8 mouse cellular contexts compared by ENCODE assay signal in the genomic region with DNA sequence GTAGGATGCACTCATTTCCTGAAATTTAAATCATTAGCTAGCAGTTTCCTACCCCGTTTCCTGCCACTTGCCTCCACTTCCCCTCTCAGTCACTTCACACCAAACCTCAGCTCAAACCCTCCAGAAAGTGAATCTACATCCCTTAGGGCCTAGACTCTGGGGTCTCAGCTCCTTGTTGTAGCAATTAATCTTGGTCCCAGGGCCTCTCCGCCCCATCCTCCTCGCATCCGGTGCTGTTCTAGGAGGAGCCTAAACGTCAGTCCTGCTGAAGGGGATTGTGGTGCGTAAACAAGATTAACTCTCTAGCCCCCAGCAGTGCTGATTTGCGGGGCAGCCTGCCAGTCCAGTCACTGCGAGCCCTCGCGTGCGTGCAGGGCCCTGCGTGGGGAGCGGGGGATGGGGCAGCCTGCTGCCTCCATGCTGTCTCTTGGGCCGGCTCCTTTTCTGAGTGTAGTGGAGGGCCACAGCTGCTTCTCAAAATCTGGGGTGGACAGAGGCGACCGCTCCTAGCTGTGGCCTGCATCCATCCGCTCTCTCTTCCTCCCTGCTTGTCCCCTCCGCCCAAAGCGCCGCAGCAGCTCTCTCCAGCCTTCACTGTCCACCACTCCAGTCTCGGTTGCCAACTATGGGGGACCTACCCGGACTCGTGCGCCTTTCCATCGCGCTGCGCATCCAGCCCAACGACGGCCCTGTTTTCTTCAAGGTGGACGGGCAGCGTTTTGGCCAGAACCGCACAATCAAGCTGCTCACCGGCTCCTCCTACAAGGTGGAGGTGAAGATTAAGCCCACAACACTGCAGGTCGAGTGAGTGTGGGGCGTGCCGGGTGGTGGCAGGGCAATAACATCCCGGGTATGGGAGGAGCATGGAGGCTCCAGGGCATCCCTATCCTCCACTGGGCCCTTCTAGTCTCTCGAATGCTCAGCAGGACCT. TPM values are rescaled to one million over a fixed set of nuclear protein-coding genes. Genes with fewer than 3 reads are reported as not detected.
DNase-seq lines count a peak whose midpoint lies in the region; ATAC-seq lines count a peak whose summit lies in the region.

A gene (plus strand): TSS at position 42 of the 931 bp plus-strand sequence.
A gene (minus strand): TSS at position 837 of the 931 bp plus-strand sequence.

- H3K27me3 ChIP-seq in forebrain, embryonic 14.5 days (replicated peaks; ENCODE audit: control insufficient read depth, insufficient read depth, low read length), result no peaks in the 10 kb centered on the region
- H3K27me3 ChIP-seq in liver, embryonic 13.5 days, result peaks cover 8% of the 10 kb centered on the region

- peak; percentile 83 for ATAC-seq in CD4-positive, CD25-positive, alpha-beta regulatory T cell, adult 4 months
- ATAC-seq in cerebellum, adult (ENCODE audit: insufficient number of reproducible peaks, low FRiP score, low TSS enrichment), result peak; percentile 88
- ATAC-seq in forebrain, embryonic 14.5 days, result peak; percentile 97
- ATAC-seq in liver, embryonic 13.5 days (ENCODE audit: low read depth), result peak; percentile 62

- intact Hi-C loops in heart, postnatal 10 days (cut with DNase I), result loop anchor here (10.0 kb wide), 1 partner anchor 547 kb away; a partner anchor contains a TSS

- peak within 1 kb of the TSS; percentile 80 for H3K9ac ChIP-seq in forebrain, embryonic 14.5 days (ENCODE audit: low read length)
- H3K9ac ChIP-seq in liver, embryonic 13.5 days, result peak within 1 kb of the TSS; percentile 43; the same call in 1 of the 2 replicates

- DNase-seq in forebrain, embryonic 14.5 days (ENCODE audit: low spot score), result peak; percentile 89
- peak; percentile 80 to 81 for DNase-seq in heart, postnatal 10 days
- peak; percentile 46 to 64 for DNase-seq in kidney, postnatal 36 days
- DNase-seq in liver, embryonic 13.5 days, result peak; percentile 2
- peak; percentile 18 for DNase-seq in naive thymus-derived CD4-positive, alpha-beta T cell, adult 2 months (ENCODE audit: low read depth)
- peak; percentile 20 to 67 for DNase-seq in spleen, postnatal 4 days (ENCODE audit: low spot score in 2 of 2)

- no peaks in the 10 kb centered on the region for H3K9me3 ChIP-seq in forebrain, embryonic 14.5 days (replicated peaks; ENCODE audit: control insufficient read depth, low read length)
- no peaks in the 10 kb centered on the region for H3K9me3 ChIP-seq in liver, embryonic 13.5 days (replicated peaks)

- peak within 1 kb of the TSS; percentile 67 for H3K4me3 ChIP-seq in forebrain, embryonic 14.5 days (ENCODE audit: low read depth, low read length)
- peak within 1 kb of the TSS; percentile 49 for H3K4me3 ChIP-seq in liver, embryonic 13.5 days (replicated peaks)

- WGBS in forebrain, embryonic 14.5 days, result under 1% methylated on average over 38 of the region's 38 CpGs
- 1% methylated on average over 38 of the region's 38 CpGs for WGBS in liver, embryonic 13.5 days (ENCODE audit: insufficient replicate concordance)

- H3K4me2 ChIP-seq in forebrain, embryonic 14.5 days (ENCODE audit: low read length), result peak within 1 kb of the TSS; percentile 69
- peak within 1 kb of the TSS; percentile 60 for H3K4me2 ChIP-seq in liver, embryonic 13.5 days

- peaks cover 4% of the 10 kb centered on the region; the same call in 1 of the 2 replicates for H3K4me1 ChIP-seq in forebrain, embryonic 14.5 days (ENCODE audit: control insufficient read depth, insufficient read depth, low read length)
- H3K4me1 ChIP-seq in liver, embryonic 13.5 days (replicated peaks), result no peaks in the 10 kb centered on the region

- H3K36me3 ChIP-seq in forebrain, embryonic 14.5 days (ENCODE audit: control insufficient read depth, insufficient read depth, low read length), result 0 out of 2 replicates have a peak, but pooled peaks cover 4% of the 10 kb centered on the region
- no peaks in the 10 kb centered on the region for H3K36me3 ChIP-seq in liver, embryonic 13.5 days

- peak within 1 kb of the TSS; percentile 76 for H3K27ac ChIP-seq in forebrain, embryonic 14.5 days (ENCODE audit: low read depth, low read length)
- peak within 1 kb of the TSS; percentile 14 for H3K27ac ChIP-seq in liver, embryonic 13.5 days

RNA-seq across cellular contexts. Expression of the first gene that starts in this region (rescaled TPM):
- polyA plus RNA-seq in CD4-positive, CD25-positive, alpha-beta regulatory T cell, adult 4 months (2017; shearing (Covaris generic)), result 1 to 10 TPM; 5.3 to 7.4 TPM
- 114 and 131 TPM in 2 replicates for polyA plus RNA-seq in forebrain, embryonic 14.5 days (2014; fragmentation: Nextera tagmentation; extraction: Ambion mirVana)
- total RNA-seq in heart, postnatal 10 days (2021), result 1 to 10 TPM; 7.1 to 8.9 TPM
- polyA plus RNA-seq in liver, embryonic 13.5 days (2015; fragmentation: Nextera tagmentation; extraction: Ambion mirVana), result 3.4 and 4.2 TPM in 2 replicates

RNA-seq across cellular contexts. Expression of the second gene that starts in this region (rescaled TPM):
- polyA plus RNA-seq in CD4-positive, CD25-positive, alpha-beta regulatory T cell, adult 4 months (2017; shearing (Covaris generic)), result 1 to 10 TPM; 3.9 to 6.3 TPM
- polyA plus RNA-seq in forebrain, embryonic 14.5 days (2014; fragmentation: Nextera tagmentation; extraction: Ambion mirVana), result 2.4 and 3.3 TPM in 2 replicates
- 1 to 10 TPM; 3.0 to 3.1 TPM for total RNA-seq in heart, postnatal 10 days (2021)
- polyA plus RNA-seq in liver, embryonic 13.5 days (2015; fragmentation: Nextera tagmentation; extraction: Ambion mirVana), result 25.6 and 32.7 TPM in 2 replicates

Comparison
In these comparisons a context has a peak if more than half of its experiments do, and no peak if none do; other contexts are left out.
1. Peak in every context shown above with its lines: DNase-seq, ATAC-seq, H3K4me3 ChIP-seq and H3K27ac ChIP-seq.
2. RNA of the first gene that starts in this region (polyA plus RNA-seq): 114 to 131 TPM in forebrain, embryonic 14.5 days; 5.3 to 7.4 TPM in CD4-positive, CD25-positive, alpha-beta regulatory T cell, adult 4 months and 3.4 to 4.2 TPM in liver, embryonic 13.5 days; every median in the first group is over 10 times any median in the second.
3. DNase-seq: peak in every context shown above with its lines; median percentile 89 in forebrain, embryonic 14.5 days; 80 in heart, postnatal 10 days; 55 in kidney, postnatal 36 days; 44 in spleen, postnatal 4 days; 18 in naive thymus-derived CD4-positive, alpha-beta T cell, adult 2 months; 2 in liver, embryonic 13.5 days.